ENCODE assay signal across 9 mouse cellular contexts in the genomic region with DNA sequence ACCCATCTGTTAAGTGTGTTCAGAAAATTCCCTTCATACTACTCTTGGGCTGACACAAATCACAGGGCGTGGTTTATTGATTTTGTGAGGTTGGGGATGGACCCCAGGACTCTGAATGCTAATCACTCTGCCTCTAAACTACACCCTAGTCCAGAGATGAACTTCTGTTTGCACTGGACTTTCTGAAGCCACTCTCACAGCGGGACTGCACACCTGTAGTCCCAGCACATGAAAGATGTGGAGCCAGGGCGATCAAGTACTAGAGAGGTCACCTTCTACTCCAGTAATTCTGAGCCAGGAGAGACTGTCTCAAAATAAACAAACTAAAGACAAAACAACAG. TPM values are rescaled to one million over a fixed set of nuclear protein-coding genes. Genes with fewer than 3 reads are reported as not detected.
DNase-seq lines count a peak whose midpoint lies in the region; ATAC-seq and TF ChIP-seq lines count a peak whose summit lies in the region.
"Had no signal": no experiment of that assay in that cellular context is flagged by ENCODE, and none has a peak within 500 bp of the region (broad histone marks: within the 10 kb centered on the region; RNA-seq: fewer than 3 reads in every experiment).

No protein-coding gene starts in this region.

- TF ChIP-seq CTCF in gastrocnemius, adult 2 months (IDR thresholded peaks at IDR 0.05): no peak
- no peak for TF ChIP-seq CTCF in CH12.LX (conservative IDR thresholded peaks at IDR 0.05 in 1 of 2, IDR thresholded peaks at IDR 0.05 in 1 of 2; ENCODE audit: low read depth in 2 of 2, low read length in 2 of 2)

- no peaks in the 10 kb centered on the region for H3K79me2 ChIP-seq in CH12.LX (replicated peaks; ENCODE audit: control insufficient read depth, extremely low read depth, insufficient read depth, poor library complexity, severe bottlenecking)

- H3K27ac ChIP-seq in gastrocnemius, adult 2 months: peak overlapping the region; percentile 96
- no peak overlapping the region for H3K27ac ChIP-seq in CH12.LX (ENCODE audit: insufficient read depth, low read depth)
- H3K27ac ChIP-seq in forebrain, embryonic 16.5 days (ENCODE audit: low read length): no peak overlapping the region
- H3K27ac ChIP-seq in liver, embryonic 16.5 days (ENCODE audit: low read length): peak overlapping the region; percentile 88

- H3K27me3 ChIP-seq in CH12.LX (replicated peaks): peaks cover 28% of the 10 kb centered on the region
- H3K27me3 ChIP-seq in forebrain, embryonic 16.5 days (replicated peaks; ENCODE audit: control insufficient read depth, insufficient read depth, low read length): no peaks in the 10 kb centered on the region
- H3K27me3 ChIP-seq in liver, embryonic 16.5 days (ENCODE audit: control insufficient read depth, insufficient read depth, low read depth, low read length): peaks cover 4% of the 10 kb centered on the region

- peaks cover 0 to 5% of the 10 kb centered on the region in 2 experiments for H3K36me3 ChIP-seq in CH12.LX (replicated peaks in 1 of 2; ENCODE audit: control insufficient read depth in 1 of 2, insufficient read depth in 1 of 2, low read length in 1 of 2)
- no peaks in the 10 kb centered on the region for H3K36me3 ChIP-seq in forebrain, embryonic 16.5 days (ENCODE audit: control insufficient read depth, insufficient read depth)
- peaks cover 3% of the 10 kb centered on the region; the same call in 1 of the 2 replicates for H3K36me3 ChIP-seq in liver, embryonic 16.5 days (ENCODE audit: control insufficient read depth, insufficient read depth)

- H3K4me1 ChIP-seq in CH12.LX (ENCODE audit: control insufficient read depth in 1 of 2, insufficient read depth in 2 of 2): peaks cover 0 to 15% of the 10 kb centered on the region in 2 experiments; a peak in 2 of 4 replicates
- H3K4me1 ChIP-seq in forebrain, embryonic 16.5 days (replicated peaks; ENCODE audit: control insufficient read depth, insufficient read depth, low read length): peaks cover 15% of the 10 kb centered on the region
- peaks cover 17% of the 10 kb centered on the region for H3K4me1 ChIP-seq in liver, embryonic 16.5 days (ENCODE audit: control insufficient read depth, low read depth, low read length)

- in situ Hi-C loops in CH12.LX (cut with MboI; ENCODE audit: low pct_ligation_motif_present, low pct_unique_long_range_greater_than_20kb, low sequenced_read_pairs): no loop called here

- H3K9me3 ChIP-seq in CH12.LX (replicated peaks; ENCODE audit: low read length): no peaks in the 10 kb centered on the region
- H3K9me3 ChIP-seq in forebrain, embryonic 16.5 days (ENCODE audit: control insufficient read depth, low read length): no peaks in the 10 kb centered on the region
- no peaks in the 10 kb centered on the region for H3K9me3 ChIP-seq in liver, embryonic 16.5 days (replicated peaks; ENCODE audit: control insufficient read depth, low read length)

- peak overlapping the region; percentile 90 for H3K4me3 ChIP-seq in gastrocnemius, adult 2 months
- peak overlapping the region; percentile 58 to 66 (median 60) for H3K4me3 ChIP-seq in CH12.LX (replicated peaks in 1 of 3; ENCODE audit: low read depth in 2 of 3, low read length in 2 of 3, poor library complexity in 1 of 3)
- no peak overlapping the region; the same call in 1 of the 2 replicates for H3K4me3 ChIP-seq in forebrain, embryonic 16.5 days (replicated peaks; ENCODE audit: low read length)
- peak overlapping the region; percentile 74 for H3K4me3 ChIP-seq in liver, embryonic 16.5 days (ENCODE audit: low read depth, low read length)

- dilution Hi-C loops in CH12.LX (cut with MboI; ENCODE audit: extremely low pct_ligation_motif_present, extremely low pct_unique_long_range_greater_than_20kb, low sequenced_read_pairs): no loop called here

- H3K4me2 ChIP-seq in CH12.LX (ENCODE audit: insufficient read depth, low read depth, poor library complexity, severe bottlenecking): peak overlapping the region; percentile 93; the same call in 1 of the 2 replicates
- peak overlapping the region; percentile 90 for H3K4me2 ChIP-seq in forebrain, embryonic 16.5 days (ENCODE audit: low read length)
- H3K4me2 ChIP-seq in liver, embryonic 16.5 days (ENCODE audit: low read depth, low read length): peak overlapping the region; percentile 89

- intact Hi-C loops in gastrocnemius, adult 2 months (cut with DNase I): no loop called here

- no peak for DNase-seq in gastrocnemius, adult 2 months
- no peak for DNase-seq in gastrocnemius, postnatal 4 days (ENCODE audit: low spot score in 2 of 2)
- no peak for DNase-seq in CH12.LX (ENCODE audit: extremely low read depth)
- no peak for DNase-seq in urinary bladder, postnatal 25 days (ENCODE audit: low spot score)
- DNase-seq in spleen, postnatal 14 days (ENCODE audit: low spot score in 2 of 2): no peak
- DNase-seq in adipocyte (ENCODE audit: low spot score): no peak

- WGBS in forebrain, embryonic 16.5 days: 47% methylated on average over 3 of the region's 3 CpGs
- WGBS in liver, embryonic 16.5 days (ENCODE audit: insufficient replicate concordance): 43% methylated on average over 3 of the region's 3 CpGs

- no peak for TF ChIP-seq EP300 in CH12.LX (IDR thresholded peaks at IDR 0.05; ENCODE audit: low read length)

- TF ChIP-seq RAD21 in CH12.LX (IDR thresholded peaks at IDR 0.05; ENCODE audit: low read depth, low read length): no peak

- H3K9ac ChIP-seq in CH12.LX (ENCODE audit: insufficient read depth, low read depth): no peak overlapping the region
- no peak overlapping the region for H3K9ac ChIP-seq in forebrain, embryonic 16.5 days (replicated peaks; ENCODE audit: low read depth, low read length)
- no peak overlapping the region for H3K9ac ChIP-seq in liver, embryonic 16.5 days (ENCODE audit: low read depth, low read length)

- no peak for ATAC-seq in forebrain, embryonic 16.5 days
- ATAC-seq in liver, embryonic 16.5 days (ENCODE audit: low read depth): peak; percentile 65

- no peak for TF ChIP-seq POLR2A in CH12.LX (IDR thresholded peaks at IDR 0.05; ENCODE audit: low read depth, low read length)

TF ChIP-seq in CH12.LX, 34 proteins besides CTCF, POLR2A, EP300 and RAD21:
- no peak for TF ChIP-seq NELFE (IDR thresholded peaks at IDR 0.05; ENCODE audit: low read depth, low read length)
- TF ChIP-seq TCF12 (IDR thresholded peaks at IDR 0.05; ENCODE audit: low read depth, low read length): no peak
- TF ChIP-seq ZKSCAN1 (IDR thresholded peaks at IDR 0.05; ENCODE audit: borderline replicate concordance, low read depth, low read length): no peak
- TF ChIP-seq UBTF (IDR thresholded peaks at IDR 0.05; ENCODE audit: low read depth, low read length): no peak
- TF ChIP-seq ZC3H11A (IDR thresholded peaks at IDR 0.05; ENCODE audit: low read depth, low read length): no peak
- no peak for TF ChIP-seq JUND (conservative IDR thresholded peaks at IDR 0.05; ENCODE audit: low read depth, low read length)
- no peak for TF ChIP-seq CHD1 (IDR thresholded peaks at IDR 0.05; ENCODE audit: low read depth, low read length)
- no peak for TF ChIP-seq MAZ (IDR thresholded peaks at IDR 0.05; ENCODE audit: low read depth, low read length)
- TF ChIP-seq MXI1 (IDR thresholded peaks at IDR 0.05; ENCODE audit: low read depth, low read length): no peak
- no peak for TF ChIP-seq MAX (IDR thresholded peaks at IDR 0.05; ENCODE audit: low read length)
- no peak for TF ChIP-seq SMC3 (IDR thresholded peaks at IDR 0.05; ENCODE audit: low read depth, low read length)

RNA-seq across cellular contexts. Expression of gene Kank2, which starts 0.4 kb away (rescaled TPM):
- 10 to 100 TPM; 11.5 to 16.6 TPM for total RNA-seq in gastrocnemius, adult 2 months (2021)
- 10 to 100 TPM; 48.1 to 49.1 TPM for total RNA-seq in gastrocnemius, postnatal 4 days (2021)
- total RNA-seq in CH12.LX (2012; rRNA removed) (1.6 and 2.3 TPM in 2 replicates), CH12.LX (2014; rRNA removed) (0.09 and 0.14 TPM in 2 replicates)
- 0.60 and 0.63 TPM in 2 replicates for polyA plus RNA-seq in CH12.LX (2012; ENCODE audit: insufficient read length, low read depth)
- polyA plus RNA-seq in forebrain, embryonic 16.5 days (2015; fragmentation: Nextera tagmentation; extraction: Ambion mirVana): 3.2 and 3.7 TPM in 2 replicates
- 3.8 and 5.0 TPM in 2 replicates for polyA plus RNA-seq in liver, embryonic 16.5 days (2015; fragmentation: Nextera tagmentation; extraction: Ambion mirVana)

RNA-seq across cellular contexts. Expression of gene Angptl8, which starts 36.3 kb away (rescaled TPM):
- total RNA-seq in gastrocnemius, adult 2 months (2021): not detected
- total RNA-seq in gastrocnemius, postnatal 4 days (2021): under 1 TPM in 1 of 2 experiments, not detected in 1; 0.54 TPM
- total RNA-seq in CH12.LX (2012; rRNA removed): not detected in 2 replicates
- not detected in 2 replicates for total RNA-seq in CH12.LX (2014; rRNA removed)
- polyA plus RNA-seq in CH12.LX (2012; ENCODE audit: insufficient read length, low read depth): not detected in 2 replicates
- polyA plus RNA-seq in forebrain, embryonic 16.5 days (2015; fragmentation: Nextera tagmentation; extraction: Ambion mirVana): 0.51 TPM in 1 of 2 replicates, not detected in the other
- 51.1 and 55.7 TPM in 2 replicates for polyA plus RNA-seq in liver, embryonic 16.5 days (2015; fragmentation: Nextera tagmentation; extraction: Ambion mirVana)
- polyA plus RNA-seq: brain, embryonic 14.5 days had no signal

RNA-seq across cellular contexts. Expression of gene Spc24, which starts 38.9 kb away (rescaled TPM):
- total RNA-seq in gastrocnemius, adult 2 months (2021): under 1 TPM; 0.50 to 0.89 TPM
- 10 to 100 TPM; 10.8 to 14.2 TPM for total RNA-seq in gastrocnemius, postnatal 4 days (2021)
- total RNA-seq in CH12.LX (2012; rRNA removed) (83.2 and 91.6 TPM in 2 replicates), CH12.LX (2014; rRNA removed) (77.6 and 82.7 TPM in 2 replicates)
- polyA plus RNA-seq in CH12.LX (2012; ENCODE audit: insufficient read length, low read depth): 74.3 and 113 TPM in 2 replicates
- 35.1 and 42.8 TPM in 2 replicates for polyA plus RNA-seq in forebrain, embryonic 16.5 days (2015; fragmentation: Nextera tagmentation; extraction: Ambion mirVana)
- polyA plus RNA-seq in liver, embryonic 16.5 days (2015; fragmentation: Nextera tagmentation; extraction: Ambion mirVana): 68.0 and 75.7 TPM in 2 replicates

RNA-seq across cellular contexts. Expression of gene Dock6, which starts 53.5 kb away (rescaled TPM):
- total RNA-seq in gastrocnemius, adult 2 months (2021): 10 to 100 TPM in 1 of 2 experiments, 1 to 10 TPM in 1; 9.4 to 10.5 TPM
- 10 to 100 TPM; 34.3 to 44.5 TPM for total RNA-seq in gastrocnemius, postnatal 4 days (2021)
- total RNA-seq in CH12.LX (2012; rRNA removed) (3.3 and 3.4 TPM in 2 replicates), CH12.LX (2014; rRNA removed) (0.26 and 0.79 TPM in 2 replicates)
- polyA plus RNA-seq in CH12.LX (2012; ENCODE audit: insufficient read length, low read depth): 3.6 TPM in 2 replicates
- polyA plus RNA-seq in forebrain, embryonic 16.5 days (2015; fragmentation: Nextera tagmentation; extraction: Ambion mirVana): 11.8 and 12.0 TPM in 2 replicates
- 5.0 and 5.3 TPM in 2 replicates for polyA plus RNA-seq in liver, embryonic 16.5 days (2015; fragmentation: Nextera tagmentation; extraction: Ambion mirVana)

Comparison
In these comparisons a context has a peak if more than half of its experiments do, and no peak if none do; other contexts are left out.
1. RNA of gene Spc24, which starts 38.9 kb away (total RNA-seq): 77.6 to 91.6 TPM in CH12.LX and 10.8 to 14.2 TPM in gastrocnemius, postnatal 4 days; 0.50 to 0.89 TPM in gastrocnemius, adult 2 months; every median in the first group is over 4 times any median in the second.
2. H3K27ac ChIP-seq: peak in gastrocnemius, adult 2 months (single experiment) and liver, embryonic 16.5 days (single experiment); none in CH12.LX (single experiment) and forebrain, embryonic 16.5 days (single experiment).
3. Peak in every context shown above with its lines, with median percentiles within 50 percentile points of each other: H3K4me2 ChIP-seq.